Mouse (Mus musculus) lung, adult 2 months (tissue): ENCODE results near the gene Kcnd3.

Experiments
- CTCF ChIP-seq: fragments of 200-500 bp; IDR thresholded peaks from 2 replicates; pipeline ENCODE4 v1.5.1; 2011; ENCODE audit warnings: mild to moderate bottlenecking, low read length, control low read depth; ENCODE audit not compliant: insufficient read depth
- POLR2A ChIP-seq: fragments of 200-500 bp; IDR thresholded peaks from 2 replicates; pipeline ENCODE4 v1.6.1; 2011; ENCODE audit warnings: low read depth, mild to moderate bottlenecking, control low read depth, low read length, borderline replicate concordance; ENCODE audit errors: extremely low read depth

DNA sequence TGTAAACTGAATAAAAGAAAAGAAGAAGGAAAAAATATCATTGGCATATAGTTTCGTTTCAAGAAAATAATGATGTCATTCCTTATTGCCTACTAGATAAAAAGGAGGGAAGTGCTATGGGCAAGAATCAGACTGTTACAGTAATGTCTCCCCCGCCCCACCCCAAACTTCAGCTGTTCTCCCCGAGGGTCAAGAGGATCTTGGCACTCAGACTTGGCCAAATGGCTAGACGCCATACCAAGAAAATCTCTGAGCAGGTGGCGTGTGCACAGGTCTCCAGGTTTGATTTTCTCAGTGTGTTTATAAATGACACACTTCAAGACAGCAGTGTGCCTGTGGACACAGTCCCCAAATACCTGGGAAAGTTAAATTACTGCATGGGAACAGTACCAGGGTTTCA is 153.6 kb downstream of the Kcnd3 start:
- TF ChIP-seq CTCF (no peak), POLR2A (no peak)
